Mouse (Mus musculus) central nervous system, embryonic 11.5 days (tissue): ENCODE data around the gene St14. TPM values are rescaled to one million over a fixed set of nuclear protein-coding genes. Genes with fewer than 3 reads are reported as not detected.

Experiments used
- polyA plus RNA-seq: library from polyadenylated mRNA; depleted of rRNA; stranded (reverse); fragments of >200 nt; gene quantifications from 2 replicates; pipeline ENCODE4 v1.2.3, GENCODE M21; 2012; rRNA removed

Gene St14
- polyA plus RNA-seq = 1.2 and 2.5 TPM in 2 replicates

DNA sequence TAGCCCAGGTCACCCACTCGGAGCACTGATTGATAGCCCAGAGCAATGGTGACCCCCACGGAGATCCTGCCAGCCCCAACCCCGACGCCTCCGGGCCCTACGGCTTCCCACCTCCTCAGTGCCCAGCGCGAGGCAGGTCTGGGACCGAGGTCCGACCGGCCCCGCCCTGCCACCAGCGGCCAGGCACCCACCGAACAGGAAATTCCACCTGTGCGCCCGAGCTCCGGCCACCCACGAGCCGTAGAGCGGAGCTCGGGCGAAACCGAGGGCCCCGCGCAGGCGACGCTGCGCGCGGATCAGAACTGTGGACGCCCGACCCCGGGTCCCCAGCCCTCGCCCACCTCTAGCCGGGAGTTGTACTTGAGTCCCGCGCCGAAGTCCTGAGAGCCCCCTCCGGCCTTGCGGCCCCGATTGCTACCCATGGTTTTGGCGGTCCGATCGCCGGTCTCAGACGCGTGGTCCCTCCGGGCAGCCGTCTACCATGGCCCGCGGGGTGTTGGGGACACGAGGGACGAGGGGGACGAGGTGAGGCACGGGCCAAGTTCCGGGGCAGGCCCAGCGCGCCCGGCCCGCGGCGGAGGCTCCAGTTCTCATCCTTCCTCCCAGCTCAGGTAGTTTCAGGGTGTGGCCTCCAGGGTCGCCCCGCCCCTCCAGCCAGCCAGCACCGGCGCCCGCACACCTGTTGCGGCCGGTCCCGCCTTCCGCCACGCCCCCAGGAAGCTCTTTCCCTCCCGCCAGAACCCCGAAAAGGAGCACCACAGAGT, at the start of gene St14:
Gene St14, minus strand, starts transcription at position 649 of the 764 bp plus-strand sequence.

Other genes starting within 250 kb of the St14 start
- 5.0 and 8.0 TPM in 2 replicates for gene Adamts15, start 209.4 kb downstream of the St14 start, polyA plus RNA-seq
- gene Adamts8, start 189.3 kb downstream of the St14 start, polyA plus RNA-seq = 0.50 and 0.73 TPM in 2 replicates
- gene Zbtb44, start 101.2 kb downstream of the St14 start, polyA plus RNA-seq = 6.3 and 9.4 TPM in 2 replicates
- 166 and 217 TPM in 2 replicates for gene Aplp2, start 80.0 kb upstream of the St14 start, polyA plus RNA-seq
- gene Prdm10, start 148.7 kb upstream of the St14 start, polyA plus RNA-seq = 22.4 and 22.8 TPM in 2 replicates